Mouse (Mus musculus): ENCODE measurements around the gene Trim33. TPM values are rescaled to one million over a fixed set of nuclear protein-coding genes. Genes with fewer than 3 reads are reported as not detected.

Trim33 gene
- total and polyA plus RNA-seq, 2 experiments from 2014 or later: 19.3 to 63.3 TPM

GRCm38 (mm10) chr3:103384949-103385348 is 105.9 kb downstream of the Trim33 start:
- Histone ChIP-seq H3K9me3 (ENCODE audit: low read length) (no peaks in the 10 kb centered on the region), H3K27ac (no peak overlapping the region), H3K36me3 (ENCODE audit: insufficient read depth, low read length) (no peaks in the 10 kb centered on the region), H3K4me1 (ENCODE audit: insufficient read depth, low read length) (no peaks in the 10 kb centered on the region), H3K9ac (replicated peaks; ENCODE audit: low read length) (no peak overlapping the region), H3K27me3 (ENCODE audit: insufficient read depth, low read length) (no peaks in the 10 kb centered on the region), H3K4me3 (ENCODE audit: low read length) (no peak overlapping the region), H3K4me2 (ENCODE audit: low read depth, low read length) (no peak overlapping the region)
- DNase-seq (ENCODE audit: low spot score) (no peak), ATAC-seq (no peak)
- no peak for TF ChIP-seq CTCF (IDR thresholded peaks at IDR 0.05; ENCODE audit: low read depth)
- 80% methylated on average over 5 of the region's 5 CpGs for WGBS

GRCm38 (mm10) chr3:103385383-103386291 is 106.5 kb downstream of the Trim33 start:
- no peaks in the 10 kb centered on the region for H3K27me3 ChIP-seq (ENCODE audit: insufficient read depth, low read length)
- no peak overlapping the region for H3K27ac ChIP-seq
- no peaks in the 10 kb centered on the region for H3K9me3 ChIP-seq (ENCODE audit: low read length)
- ATAC-seq (no peak), DNase-seq (ENCODE audit: low spot score) (no peak)
- H3K4me3 ChIP-seq (ENCODE audit: low read length): no peak overlapping the region
- no peaks in the 10 kb centered on the region for H3K36me3 ChIP-seq (ENCODE audit: insufficient read depth, low read length)
- no peak for TF ChIP-seq CTCF (IDR thresholded peaks at IDR 0.05; ENCODE audit: low read depth)
- 90% methylated on average over 5 of the region's 5 CpGs for WGBS
- no peaks in the 10 kb centered on the region for H3K4me1 ChIP-seq (ENCODE audit: insufficient read depth, low read length)
- no peak overlapping the region for H3K4me2 ChIP-seq (ENCODE audit: low read depth, low read length)
- H3K9ac ChIP-seq (replicated peaks; ENCODE audit: low read length): no peak overlapping the region

GRCm38 (mm10) chr3:103386292-103387031 is 107.4 kb downstream of the Trim33 start:
- no peaks in the 10 kb centered on the region for H3K36me3 ChIP-seq (ENCODE audit: insufficient read depth, low read length)
- no peaks in the 10 kb centered on the region for H3K4me1 ChIP-seq (ENCODE audit: insufficient read depth, low read length)
- WGBS: 90% methylated on average over 16 of the region's 16 CpGs
- no peak overlapping the region for H3K9ac ChIP-seq (replicated peaks; ENCODE audit: low read length)
- no peak overlapping the region for H3K4me2 ChIP-seq (ENCODE audit: low read depth, low read length)
- H3K9me3 ChIP-seq (ENCODE audit: low read length): no peaks in the 10 kb centered on the region
- H3K27me3 ChIP-seq (ENCODE audit: insufficient read depth, low read length): no peaks in the 10 kb centered on the region
- no peak for DNase-seq (ENCODE audit: low spot score)
- no peak for ATAC-seq
- no peak overlapping the region for H3K4me3 ChIP-seq (ENCODE audit: low read length)
- H3K27ac ChIP-seq: no peak overlapping the region
- TF ChIP-seq CTCF (IDR thresholded peaks at IDR 0.05; ENCODE audit: low read depth): peak; percentile 36

GRCm38 (mm10) chr3:103392613-103393258 is 113.6 kb downstream of the Trim33 start:
- Histone ChIP-seq H3K9ac (replicated peaks; ENCODE audit: low read length) (no peak overlapping the region), H3K9me3 (ENCODE audit: low read length) (no peaks in the 10 kb centered on the region), H3K4me3 (ENCODE audit: low read length) (no peak overlapping the region), H3K27me3 (ENCODE audit: insufficient read depth, low read length) (no peaks in the 10 kb centered on the region), H3K36me3 (ENCODE audit: insufficient read depth, low read length) (no peaks in the 10 kb centered on the region), H3K4me1 (ENCODE audit: insufficient read depth, low read length) (no peaks in the 10 kb centered on the region), H3K4me2 (ENCODE audit: low read depth, low read length) (no peak overlapping the region), H3K27ac (no peak overlapping the region)
- WGBS: 6% methylated on average over 3 of the region's 3 CpGs
- DNase-seq (ENCODE audit: low spot score): peak; percentile 81
- peak; percentile 86 for ATAC-seq
- TF ChIP-seq CTCF (IDR thresholded peaks at IDR 0.05; ENCODE audit: low read depth): peak; percentile 97

GRCm38 (mm10) chr3:103393283-103394060 is 114.4 kb downstream of the Trim33 start:
- no peak overlapping the region for H3K4me2 ChIP-seq (ENCODE audit: low read depth, low read length)
- H3K9ac ChIP-seq (replicated peaks; ENCODE audit: low read length): no peak overlapping the region
- 82% methylated on average over 14 of the region's 14 CpGs for WGBS
- no peaks in the 10 kb centered on the region for H3K27me3 ChIP-seq (ENCODE audit: insufficient read depth, low read length)
- no peak; the same call in 1 of the 2 replicates for TF ChIP-seq CTCF (IDR thresholded peaks at IDR 0.05; ENCODE audit: low read depth)
- H3K4me1 ChIP-seq (ENCODE audit: insufficient read depth, low read length): no peaks in the 10 kb centered on the region
- H3K36me3 ChIP-seq (ENCODE audit: insufficient read depth, low read length): no peaks in the 10 kb centered on the region
- H3K4me3 ChIP-seq (ENCODE audit: low read length): no peak overlapping the region
- no peaks in the 10 kb centered on the region for H3K9me3 ChIP-seq (ENCODE audit: low read length)
- no peak for DNase-seq (ENCODE audit: low spot score)
- no peak overlapping the region for H3K27ac ChIP-seq
- ATAC-seq: peak; percentile 70

GRCm38 (mm10) chr3:103394121-103394520 is 115.0 kb downstream of the Trim33 start:
- Histone ChIP-seq H3K36me3 (ENCODE audit: insufficient read depth, low read length) (no peaks in the 10 kb centered on the region), H3K27me3 (ENCODE audit: insufficient read depth, low read length) (no peaks in the 10 kb centered on the region), H3K9me3 (ENCODE audit: low read length) (no peaks in the 10 kb centered on the region), H3K4me1 (ENCODE audit: insufficient read depth, low read length) (no peaks in the 10 kb centered on the region), H3K4me2 (ENCODE audit: low read depth, low read length) (no peak overlapping the region), H3K9ac (replicated peaks; ENCODE audit: low read length) (no peak overlapping the region), H3K27ac (no peak overlapping the region), H3K4me3 (ENCODE audit: low read length) (no peak overlapping the region)
- WGBS: 90% methylated on average over 2 of the region's 2 CpGs
- no peak for ATAC-seq
- DNase-seq (ENCODE audit: low spot score): no peak
- no peak for TF ChIP-seq CTCF (IDR thresholded peaks at IDR 0.05; ENCODE audit: low read depth)

Measured in hindbrain, postnatal 0 days (tissue).